Mouse (Mus musculus): ENCODE results near the gene Wnt3a. TPM values are rescaled to one million over a fixed set of nuclear protein-coding genes. Genes with fewer than 3 reads are reported as not detected.
A peak's percentile ranks its signal among the peaks of the same experiment; 100 is the strongest.
"Not testable (repeated sequence)": the region's sequence is repeated elsewhere in the genome, so short reads cannot be mapped to it uniquely, and the experiment has no call there.

The Wnt3a gene
- polyA plus RNA-seq, 2 experiments = 1.2 to 1.3 TPM

DNA sequence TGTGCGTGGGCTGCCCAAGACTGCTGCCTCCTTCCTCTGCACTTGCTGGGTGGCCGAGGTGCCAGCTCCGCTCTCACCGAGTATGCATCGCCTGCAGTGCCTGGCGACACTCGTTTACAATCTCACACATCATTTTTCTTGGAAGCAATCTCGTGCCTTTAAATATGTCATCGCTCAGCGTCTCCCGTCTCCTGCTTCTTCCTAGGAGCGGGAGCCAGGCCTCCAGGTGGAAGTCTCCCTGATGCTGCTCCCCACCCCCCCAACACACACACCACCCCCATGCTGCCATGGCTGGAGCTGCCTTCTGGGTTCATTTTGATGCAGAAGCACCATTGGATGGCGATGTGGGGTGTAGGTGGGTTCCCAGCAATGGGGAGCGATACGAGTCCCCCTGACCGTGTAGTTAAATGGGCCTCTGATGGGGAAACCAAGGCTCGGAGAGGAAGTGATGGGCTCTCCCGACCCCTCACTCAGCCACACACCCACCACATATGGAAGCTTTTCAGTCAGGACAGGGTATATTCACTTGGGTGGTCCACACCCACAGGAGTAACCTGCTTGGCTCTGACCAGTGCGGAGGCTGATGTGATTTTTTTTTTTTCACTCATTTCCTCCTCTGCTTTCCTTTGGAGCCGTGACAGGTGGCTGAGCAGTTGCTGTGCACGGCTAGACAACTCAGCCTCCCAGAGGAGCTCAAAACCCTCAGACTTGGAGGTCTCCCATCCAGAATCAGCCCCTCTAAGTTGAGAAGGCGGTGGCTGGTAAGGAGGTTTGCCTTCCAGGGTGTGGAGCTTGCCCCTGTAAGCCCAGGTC, 14.7 kb upstream of the Wnt3a start:
- H3K4me3 ChIP-seq (replicated peaks; ENCODE audit: low read length) = peak overlapping the region; percentile 75; the same call in 1 of the 2 replicates
- H3K4me1 ChIP-seq (ENCODE audit: control insufficient read depth, insufficient read depth, low read length) = peaks cover 34% of the 10 kb centered on the region
- peak overlapping the region; percentile 90; the same call in 1 of the 2 replicates for H3K4me2 ChIP-seq (replicated peaks; ENCODE audit: low read depth, low read length, severe bottlenecking)

DNA sequence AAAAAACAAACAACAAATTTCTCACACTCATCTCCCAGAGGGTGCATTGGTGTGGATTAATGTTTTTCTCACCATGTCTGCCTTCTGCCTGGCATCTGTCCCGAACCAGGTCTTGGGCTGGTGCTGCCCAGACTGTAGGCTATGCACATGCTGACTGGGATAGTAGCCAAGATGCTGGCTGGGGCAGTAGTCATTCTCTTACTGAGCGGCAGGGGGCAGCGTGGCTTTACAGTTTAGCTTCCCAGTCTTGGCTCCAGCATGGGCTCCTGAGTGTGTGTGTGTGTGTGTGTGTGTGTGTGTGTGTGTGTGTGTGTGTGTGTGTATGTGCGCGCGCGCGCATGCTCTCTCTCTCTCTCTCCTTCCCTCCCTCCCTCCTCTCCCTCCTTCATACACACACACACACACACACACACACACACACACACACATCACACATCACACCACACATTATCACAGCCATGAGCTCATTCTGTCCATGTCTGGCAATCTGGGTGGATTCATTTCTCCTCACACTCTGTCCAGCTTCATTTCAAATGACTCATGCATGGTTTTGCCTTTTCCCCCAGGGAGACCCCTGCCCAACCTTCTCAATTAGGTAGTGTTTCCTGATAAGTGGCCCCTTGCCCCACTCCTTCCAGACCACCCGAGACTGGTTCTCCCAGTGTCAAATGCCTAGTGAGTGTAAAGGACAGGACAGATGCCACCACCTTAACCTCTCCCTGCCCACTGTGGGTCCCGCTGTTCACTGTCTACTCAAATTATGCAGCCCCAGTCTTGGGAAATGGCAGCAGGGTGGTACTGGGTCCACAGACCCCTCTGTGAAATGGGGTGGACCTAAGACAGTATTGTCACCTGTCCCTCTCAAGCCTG, 12.4 kb upstream of the Wnt3a start:
- no peak for TF ChIP-seq POLR2A (IDR thresholded peaks at IDR 0.05; ENCODE audit: borderline replicate concordance, extremely low read depth, insufficient read depth, insufficient read length)
- Histone ChIP-seq H3K4me3 (replicated peaks; ENCODE audit: low read length) (no peak overlapping the region), H3K4me2 (replicated peaks; ENCODE audit: low read depth, low read length, severe bottlenecking) (no peak overlapping the region), H3K9ac (ENCODE audit: low read depth, low read length, severe bottlenecking) (no peak overlapping the region), H3K27ac (replicated peaks; ENCODE audit: low read depth, low read length) (no peak overlapping the region), H3K27me3 (ENCODE audit: control insufficient read depth, insufficient read depth, low read length) (peaks cover 30% of the 10 kb centered on the region), H3K9me3 (ENCODE audit: control insufficient read depth, low read length) (no peaks in the 10 kb centered on the region), H3K4me1 (ENCODE audit: control insufficient read depth, insufficient read depth, low read length) (peaks cover 12% of the 10 kb centered on the region), H3K36me3 (ENCODE audit: control insufficient read depth, insufficient read depth, low read length) (no peaks in the 10 kb centered on the region)
- WGBS = 38% methylated on average over 5 of the region's 10 CpGs
- ATAC-seq (ENCODE audit: low FRiP score, low read depth) = peak; percentile 36; the same call in 1 of the 2 replicates
- DNase-seq (ENCODE audit: low spot score) = peak; percentile 88

More for the DNA sequence above, 14.7 kb upstream of the Wnt3a start:
- H3K27me3 ChIP-seq (ENCODE audit: control insufficient read depth, insufficient read depth, low read length) = peaks cover 33% of the 10 kb centered on the region
- H3K27ac ChIP-seq (replicated peaks; ENCODE audit: low read depth, low read length) = no peak overlapping the region
- ATAC-seq (ENCODE audit: low FRiP score, low read depth) (no peak), DNase-seq (ENCODE audit: low spot score) (no peak)
- H3K36me3 ChIP-seq (ENCODE audit: control insufficient read depth, insufficient read depth, low read length) = no peaks in the 10 kb centered on the region
- 19% methylated on average over 22 of the region's 22 CpGs for WGBS
- TF ChIP-seq POLR2A (IDR thresholded peaks at IDR 0.05; ENCODE audit: borderline replicate concordance, extremely low read depth, insufficient read depth, insufficient read length) = no peak
- no peak overlapping the region for H3K9ac ChIP-seq (ENCODE audit: low read depth, low read length, severe bottlenecking)
- no peaks in the 10 kb centered on the region for H3K9me3 ChIP-seq (ENCODE audit: control insufficient read depth, low read length)

DNA sequence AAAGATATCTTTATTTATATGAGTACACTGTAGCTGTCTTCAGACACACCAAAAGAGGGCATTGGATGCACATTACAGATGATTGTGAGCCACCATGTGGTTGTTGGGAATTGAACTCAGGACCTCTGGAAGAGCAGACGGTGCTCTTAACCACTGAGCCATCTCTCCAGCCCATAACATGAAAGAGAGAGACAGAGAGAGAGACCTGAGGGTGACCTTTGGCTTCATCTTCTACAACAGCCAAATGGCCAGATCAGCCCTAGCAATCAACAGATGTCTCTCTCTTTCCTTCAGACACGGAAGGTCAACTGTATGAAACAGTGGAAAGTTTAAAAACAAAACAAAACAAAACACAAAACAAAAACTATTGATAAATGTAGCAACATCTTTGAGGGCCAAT, 10.5 kb upstream of the Wnt3a start:
- not testable (repeated sequence) for H3K9me3 ChIP-seq (ENCODE audit: control insufficient read depth, low read length); H3K27ac ChIP-seq (replicated peaks; ENCODE audit: low read depth, low read length); DNase-seq (ENCODE audit: low spot score); H3K4me3 ChIP-seq (replicated peaks; ENCODE audit: low read length); ATAC-seq (ENCODE audit: low FRiP score, low read depth); H3K9ac ChIP-seq (ENCODE audit: low read depth, low read length, severe bottlenecking); H3K4me1 ChIP-seq (ENCODE audit: control insufficient read depth, insufficient read depth, low read length); H3K4me2 ChIP-seq (replicated peaks; ENCODE audit: low read depth, low read length, severe bottlenecking); H3K36me3 ChIP-seq (ENCODE audit: control insufficient read depth, insufficient read depth, low read length)
- 62% methylated on average over 2 of the region's 2 CpGs for WGBS
- peaks cover 26% of the 10 kb centered on the region for H3K27me3 ChIP-seq (ENCODE audit: control insufficient read depth, insufficient read depth, low read length)

DNA sequence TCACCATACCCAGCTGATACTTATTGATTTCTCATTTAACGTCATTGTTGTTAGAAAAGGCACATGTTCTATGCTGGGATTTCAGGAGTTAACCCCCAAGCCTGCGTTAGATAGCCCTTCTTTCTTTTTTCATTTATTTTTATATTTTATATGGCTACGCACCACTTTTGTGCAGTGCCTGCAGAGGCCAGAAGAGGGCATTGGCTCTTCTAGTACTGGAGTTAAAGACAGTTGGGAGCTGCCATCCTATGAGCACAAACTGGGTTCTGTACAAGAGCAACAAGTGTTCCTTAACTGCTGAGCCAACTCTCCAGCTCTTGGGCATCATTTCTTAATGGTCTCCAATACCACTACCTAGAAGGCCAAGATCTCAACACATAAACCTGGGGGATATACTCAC, 9.6 kb upstream of the Wnt3a start:
- Histone ChIP-seq H3K9me3 (ENCODE audit: control insufficient read depth, low read length) (no peaks in the 10 kb centered on the region), H3K9ac (ENCODE audit: low read depth, low read length, severe bottlenecking) (no peak overlapping the region), H3K27ac (replicated peaks; ENCODE audit: low read depth, low read length) (no peak overlapping the region), H3K36me3 (ENCODE audit: control insufficient read depth, insufficient read depth, low read length) (no peaks in the 10 kb centered on the region), H3K4me3 (replicated peaks; ENCODE audit: low read length) (no peak overlapping the region), H3K27me3 (ENCODE audit: control insufficient read depth, insufficient read depth, low read length) (peaks cover 17% of the 10 kb centered on the region), H3K4me1 (ENCODE audit: control insufficient read depth, insufficient read depth, low read length) (peaks cover 1% of the 10 kb centered on the region; the same call in 1 of the 2 replicates), H3K4me2 (replicated peaks; ENCODE audit: low read depth, low read length, severe bottlenecking) (no peak overlapping the region)
- DNase-seq (ENCODE audit: low spot score) (peak; percentile 59), ATAC-seq (ENCODE audit: low FRiP score, low read depth) (no peak)
- WGBS = 12% methylated on average over 3 of the region's 3 CpGs
- no peak for TF ChIP-seq POLR2A (IDR thresholded peaks at IDR 0.05; ENCODE audit: borderline replicate concordance, extremely low read depth, insufficient read depth, insufficient read length)

DNA sequence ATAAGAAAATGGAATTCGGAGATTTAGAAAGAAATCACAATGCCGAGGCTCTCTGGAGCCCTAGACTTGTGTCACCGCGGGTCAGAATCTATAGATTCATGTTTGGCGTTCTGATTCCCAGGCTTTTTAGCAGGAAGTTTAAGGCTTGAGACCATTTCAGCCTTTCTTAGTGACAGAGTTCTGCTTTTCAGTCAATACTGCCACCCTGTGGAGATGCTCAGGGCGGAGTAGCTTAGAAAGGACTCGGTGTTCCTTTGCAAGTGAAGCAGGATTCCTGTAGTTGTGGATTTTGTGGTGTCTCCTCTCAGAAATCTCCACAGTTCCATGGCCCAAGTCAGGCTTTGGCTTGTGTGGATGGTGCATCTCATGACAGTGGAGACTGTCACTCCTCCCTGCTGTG, 7.4 kb upstream of the Wnt3a start:
- Histone ChIP-seq H3K36me3 (ENCODE audit: control insufficient read depth, insufficient read depth, low read length) (no peaks in the 10 kb centered on the region), H3K4me3 (replicated peaks; ENCODE audit: low read length) (no peak overlapping the region), H3K27ac (replicated peaks; ENCODE audit: low read depth, low read length) (no peak overlapping the region), H3K4me2 (replicated peaks; ENCODE audit: low read depth, low read length, severe bottlenecking) (no peak overlapping the region), H3K27me3 (ENCODE audit: control insufficient read depth, insufficient read depth, low read length) (peaks cover 16% of the 10 kb centered on the region), H3K9ac (ENCODE audit: low read depth, low read length, severe bottlenecking) (no peak overlapping the region), H3K4me1 (ENCODE audit: control insufficient read depth, insufficient read depth, low read length) (no peaks in the 10 kb centered on the region), H3K9me3 (ENCODE audit: control insufficient read depth, low read length) (no peaks in the 10 kb centered on the region)
- DNase-seq (ENCODE audit: low spot score) (peak; percentile 74), ATAC-seq (ENCODE audit: low FRiP score, low read depth) (no peak)
- TF ChIP-seq POLR2A (IDR thresholded peaks at IDR 0.05; ENCODE audit: borderline replicate concordance, extremely low read depth, insufficient read depth, insufficient read length) = no peak
- 19% methylated on average over 7 of the region's 7 CpGs for whole genome bisulfite sequencing

All from limb, embryonic 14.5 days (tissue).